Mouse (Mus musculus) myocyte (in vitro differentiated cells): ENCODE results near the gene Gm5148. TPM values are rescaled to one million over a fixed set of nuclear protein-coding genes. Genes with fewer than 3 reads are reported as not detected.

Experiments
- H3K27me3 ChIP-seq: one replicate; pipeline ENCODE4 v1.6.1; 2011; ENCODE audit not compliant: control insufficient read depth, insufficient read depth, insufficient read length
- H3K36me3 ChIP-seq: one replicate; pipeline ENCODE4 v1.6.1; 2011; ENCODE audit not compliant: control insufficient read depth, insufficient read depth
- H3K4me2 ChIP-seq: one replicate; pipeline ENCODE4 v1.6.1; 2011; ENCODE audit warnings: low read depth, control low read depth
- H3K4me3 ChIP-seq: one replicate; pipeline ENCODE4 v1.5.1; 2011; ENCODE audit warnings: mild to moderate bottlenecking, control low read depth, moderate library complexity
- H3K79me2 ChIP-seq: one replicate; pipeline ENCODE4 v1.6.1; 2011; ENCODE audit not compliant: control insufficient read depth, insufficient read depth
- H3ac ChIP-seq: one replicate; pipeline ENCODE4 v1.6.1; 2011; ENCODE audit not compliant: control insufficient read depth, insufficient read length
- CEBPB ChIP-seq: IDR thresholded peaks from 2 replicates; pipeline ENCODE4 v1.6.1; 2011; ENCODE audit warnings: mild to moderate bottlenecking, moderate library complexity; ENCODE audit not compliant: poor library complexity, insufficient read depth, severe bottlenecking
- E2F4 ChIP-seq: IDR thresholded peaks from one replicate; pipeline ENCODE4 v1.6.1; 2011; ENCODE audit warnings: mild to moderate bottlenecking, control low read depth, moderate library complexity; ENCODE audit not compliant: insufficient read depth
- MAX ChIP-seq: IDR thresholded peaks from one replicate; pipeline ENCODE4 v1.6.1; 2011; ENCODE audit warnings: low read depth, mild to moderate bottlenecking, control low read depth
- MYOD1 ChIP-seq, 3 experiments: IDR thresholded peaks; one replicate each; pipeline ENCODE4 v1.6.1; 2011; ENCODE audit warnings: control low read depth in 2 of 3, low read depth in 2 of 3, mild to moderate bottlenecking in 2 of 3, moderate library complexity in 1 of 3; ENCODE audit not compliant: insufficient read length in 2 of 3, control insufficient read depth in 1 of 3
- MYOG ChIP-seq, 3 experiments: IDR thresholded peaks; one replicate each; pipeline ENCODE4 v1.6.1; 2011; ENCODE audit warnings: control low read depth in 2 of 3, low read depth in 2 of 3, mild to moderate bottlenecking in 2 of 3; ENCODE audit not compliant: insufficient read length in 2 of 3, control insufficient read depth in 1 of 3, insufficient read depth in 1 of 3
- POLR2A ChIP-seq: IDR thresholded peaks from one replicate; pipeline ENCODE4 v1.6.1; 2011; ENCODE audit warnings: low read depth, mild to moderate bottlenecking, control low read depth, moderate library complexity; ENCODE audit not compliant: insufficient read length
- POLR2AphosphoS2 ChIP-seq: IDR thresholded peaks from one replicate; pipeline ENCODE4 v1.6.1; 2011; ENCODE audit warnings: low read depth, control low read depth; ENCODE audit not compliant: insufficient read length
- REST ChIP-seq: IDR thresholded peaks from one replicate; pipeline ENCODE4 v1.6.1; 2011; ENCODE audit warnings: mild to moderate bottlenecking, control low read depth, moderate library complexity; ENCODE audit not compliant: insufficient read depth, insufficient read length
- SRF ChIP-seq: IDR thresholded peaks from one replicate; pipeline ENCODE4 v1.6.1; 2011; ENCODE audit warnings: low read depth; ENCODE audit not compliant: control insufficient read depth, insufficient read length
- TCF12 ChIP-seq: IDR thresholded peaks from one replicate; pipeline ENCODE4 v1.6.1; 2011; ENCODE audit warnings: mild to moderate bottlenecking, control low read depth; ENCODE audit not compliant: poor library complexity, insufficient read depth, severe bottlenecking
- TCF3 ChIP-seq: IDR thresholded peaks from one replicate; pipeline ENCODE4 v1.6.1; 2011; ENCODE audit warnings: low read depth, control low read depth; ENCODE audit not compliant: insufficient read length
- USF1 ChIP-seq: IDR thresholded peaks from one replicate; pipeline ENCODE4 v1.6.1; 2011; ENCODE audit warnings: low read depth, mild to moderate bottlenecking, control low read depth, moderate library complexity
- polyA plus RNA-seq: library from polyadenylated mRNA; unstranded; fragments of >200 nt; fragmentation: generic; extraction: Trizol; gene quantifications from one replicate; pipeline ENCODE4 v1.2.1, GENCODE M21; 2012; ENCODE audit warnings: missing spikeins

The Gm5148 gene
- polyA plus RNA-seq, 1 experiment = 27.4 TPM

- Histone ChIP-seq H3K4me3 (no peak overlapping the region), H3K36me3 (no peaks in the 10 kb centered on the region), H3K4me2 (peak overlapping the region; percentile 26), H3K27me3 (no peaks in the 10 kb centered on the region), H3ac (no peak overlapping the region), H3K79me2 (no peaks in the 10 kb centered on the region)
- no peak for TF ChIP-seq MYOD1 (IDR thresholded peaks at IDR 0.05; ENCODE audit: control insufficient read depth in 1 of 3, insufficient read length in 2 of 3, low read depth in 2 of 3)
- no peak for TF ChIP-seq SRF
- peak in 1 of 3 experiments; percentile 29 for TF ChIP-seq MYOG (IDR thresholded peaks at IDR 0.05; ENCODE audit: control insufficient read depth in 1 of 3, insufficient read depth in 1 of 3, insufficient read length in 2 of 3, low read depth in 2 of 3)
- no peak for TF ChIP-seq E2F4
- TF ChIP-seq POLR2AphosphoS2 = no peak
- TF ChIP-seq TCF12 = peak; percentile 23
- TF ChIP-seq CEBPB = no peak
- no peak for TF ChIP-seq USF1
- no peak for TF ChIP-seq TCF3
- TF ChIP-seq MAX = no peak
- TF ChIP-seq REST = no peak
- no peak for TF ChIP-seq POLR2A
These were observed 13.1 kb upstream of the Gm5148 start for GRCm38 (mm10) chr3:37737407-37737806.

GRCm38 (mm10) chr3:37735166-37735565 lies 10.9 kb upstream of the Gm5148 start:
- TF ChIP-seq MYOD1 (IDR thresholded peaks at IDR 0.05; ENCODE audit: control insufficient read depth in 1 of 3, insufficient read length in 2 of 3, low read depth in 2 of 3) = no peak
- no peak for TF ChIP-seq CEBPB
- TF ChIP-seq MYOG (IDR thresholded peaks at IDR 0.05; ENCODE audit: control insufficient read depth in 1 of 3, insufficient read depth in 1 of 3, insufficient read length in 2 of 3, low read depth in 2 of 3) = no peak
- TF ChIP-seq SRF = no peak
- no peak for TF ChIP-seq MAX
- TF ChIP-seq REST = no peak
- no peak for TF ChIP-seq POLR2AphosphoS2
- no peak for TF ChIP-seq E2F4
- TF ChIP-seq TCF12 = no peak
- no peak for TF ChIP-seq USF1
- no peak for TF ChIP-seq TCF3
- TF ChIP-seq POLR2A = no peak
- Histone ChIP-seq H3ac (no peak overlapping the region), H3K4me3 (no peak overlapping the region), H3K27me3 (no peaks in the 10 kb centered on the region), H3K4me2 (no peak overlapping the region), H3K36me3 (no peaks in the 10 kb centered on the region), H3K79me2 (no peaks in the 10 kb centered on the region)

- H3K36me3 ChIP-seq = no peaks in the 10 kb centered on the region
- TF ChIP-seq E2F4 (no peak), CEBPB (no peak), TCF12 (no peak), MAX (no peak), POLR2AphosphoS2 (no peak), SRF (no peak)
- no peak overlapping the region for H3K4me3 ChIP-seq
- no peaks in the 10 kb centered on the region for H3K27me3 ChIP-seq
- H3K4me2 ChIP-seq = no peak overlapping the region
- no peak overlapping the region for H3ac ChIP-seq
- H3K79me2 ChIP-seq = no peaks in the 10 kb centered on the region
These were observed 4.9 kb upstream of the Gm5148 start for GRCm38 (mm10) chr3:37729142-37729541.

GRCm38 (mm10) chr3:37728112-37729100 lies 4.1 kb upstream of the Gm5148 start:
- H3K4me2 ChIP-seq = no peak overlapping the region
- H3K27me3 ChIP-seq = no peaks in the 10 kb centered on the region
- H3K4me3 ChIP-seq = no peak overlapping the region
- no peaks in the 10 kb centered on the region for H3K36me3 ChIP-seq
- TF ChIP-seq E2F4 = no peak
- no peak for TF ChIP-seq MYOD1 (IDR thresholded peaks at IDR 0.05; ENCODE audit: control insufficient read depth in 1 of 3, insufficient read length in 2 of 3, low read depth in 2 of 3)
- TF ChIP-seq CEBPB = no peak
- no peak for TF ChIP-seq TCF3
- H3ac ChIP-seq = no peak overlapping the region
- H3K79me2 ChIP-seq = no peaks in the 10 kb centered on the region

GRCm38 (mm10) chr3:37727392-37727791 lies 3.1 kb upstream of the Gm5148 start:
- Histone ChIP-seq H3K79me2 (no peaks in the 10 kb centered on the region), H3K4me3 (no peak overlapping the region), H3K36me3 (no peaks in the 10 kb centered on the region), H3K4me2 (no peak overlapping the region), H3ac (no peak overlapping the region), H3K27me3 (no peaks in the 10 kb centered on the region)
- TF ChIP-seq SRF (no peak), E2F4 (no peak), CEBPB (no peak), MAX (no peak), POLR2AphosphoS2 (no peak), MYOG (IDR thresholded peaks at IDR 0.05; ENCODE audit: control insufficient read depth in 1 of 3, insufficient read depth in 1 of 3, insufficient read length in 2 of 3, low read depth in 2 of 3) (no peak), MYOD1 (IDR thresholded peaks at IDR 0.05; ENCODE audit: control insufficient read depth in 1 of 3, insufficient read length in 2 of 3, low read depth in 2 of 3) (no peak)
